Mouse (Mus musculus): ENCODE measurements around the gene Paqr4.

GRCm38 (mm10) chr17:23703301-23703700 is 37.4 kb downstream of the Paqr4 start:
- TF ChIP-seq CTCF (IDR thresholded peaks at IDR 0.05) (no peak), EP300 (IDR thresholded peaks at IDR 0.05) (no peak)
